Mouse (Mus musculus) yolk sac, embryonic 10.5 days (tissue): ENCODE results near the gene Slc35d3.

ENCODE experiments used
- DNase-seq: peaks from one replicate; pipeline ENCODE4 v3.0.0-alpha.2; 2017; ENCODE audit warnings: low spot score

Gene Slc35d3

DNA sequence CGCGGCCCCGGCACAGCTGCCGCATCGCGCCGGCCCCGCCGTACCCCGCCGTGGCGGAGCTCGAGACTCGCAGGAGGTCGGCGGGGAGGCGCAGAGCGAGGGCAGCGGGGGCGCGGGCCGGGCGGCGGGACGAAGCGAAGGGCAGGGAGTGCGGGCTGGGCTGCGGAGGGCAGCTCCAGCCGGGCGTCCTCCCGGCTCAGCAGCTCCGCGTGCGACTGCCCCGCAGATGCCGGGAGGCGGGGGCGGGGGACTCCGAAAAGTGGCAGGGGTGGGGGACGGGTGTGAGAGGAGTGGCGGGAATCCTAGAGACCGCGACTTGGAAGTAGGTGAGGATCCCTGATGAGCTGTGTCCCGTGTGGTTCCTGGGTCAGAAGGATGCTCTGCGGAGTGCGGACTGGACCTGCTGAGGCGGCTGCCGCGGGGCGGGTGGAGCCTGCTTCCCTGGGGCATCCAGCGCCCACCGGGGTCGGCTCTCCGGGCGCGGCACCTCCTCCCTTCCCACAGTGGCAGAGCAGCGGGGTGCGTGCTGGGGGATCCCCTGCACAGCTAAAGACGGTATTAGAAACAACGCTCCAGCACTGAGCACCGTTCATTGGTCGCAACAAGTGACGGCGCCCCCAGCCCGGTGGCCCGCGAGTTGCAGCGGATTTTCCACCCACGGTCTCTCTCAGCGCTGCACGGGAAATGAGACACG, at the start of gene Slc35d3:
Slc35d3 (minus strand) TSS at position 462 of the 694 bp plus-strand sequence.
- no peak for DNase-seq

DNA sequence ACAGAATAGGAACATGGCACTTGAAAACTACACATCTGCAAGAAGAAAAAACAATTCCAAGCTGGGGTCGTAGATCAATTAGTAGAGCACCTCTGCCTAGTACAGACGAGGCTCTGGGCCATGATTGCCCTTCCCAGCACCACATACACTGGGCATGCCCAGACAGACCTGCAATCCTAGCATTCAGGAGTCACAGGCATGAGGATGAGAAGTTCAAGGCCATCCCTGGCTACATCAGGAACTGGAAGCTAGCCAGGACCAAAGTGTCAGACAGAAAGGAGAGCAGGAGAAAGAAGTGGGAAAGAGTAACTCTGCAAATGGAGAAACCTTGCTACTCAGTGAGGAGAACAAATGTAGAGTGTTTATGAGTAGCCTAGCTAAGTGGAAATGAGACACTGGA, 48.9 kb upstream of the Slc35d3 start:
- no peak for DNase-seq

DNA sequence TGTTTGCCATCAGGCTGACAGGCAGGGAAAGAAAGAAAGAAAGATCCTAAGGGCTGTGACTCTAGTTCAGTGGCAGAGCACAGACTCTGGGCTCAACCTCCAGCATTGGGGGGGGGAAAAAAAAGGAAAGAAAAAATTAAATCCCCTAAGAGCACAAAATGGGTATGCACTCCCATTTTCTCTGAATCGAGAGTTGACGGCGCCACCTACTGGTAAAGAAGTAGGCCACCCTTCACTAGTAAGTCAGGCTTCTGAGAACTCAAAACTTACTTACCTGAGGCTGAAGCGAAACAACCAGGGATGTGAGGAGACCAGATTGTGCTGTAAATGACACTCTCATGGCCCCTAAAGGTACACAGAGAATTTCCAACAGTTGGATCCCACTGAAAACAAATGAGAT, 42.7 kb upstream of the Slc35d3 start:
- DNase-seq = no peak

DNA sequence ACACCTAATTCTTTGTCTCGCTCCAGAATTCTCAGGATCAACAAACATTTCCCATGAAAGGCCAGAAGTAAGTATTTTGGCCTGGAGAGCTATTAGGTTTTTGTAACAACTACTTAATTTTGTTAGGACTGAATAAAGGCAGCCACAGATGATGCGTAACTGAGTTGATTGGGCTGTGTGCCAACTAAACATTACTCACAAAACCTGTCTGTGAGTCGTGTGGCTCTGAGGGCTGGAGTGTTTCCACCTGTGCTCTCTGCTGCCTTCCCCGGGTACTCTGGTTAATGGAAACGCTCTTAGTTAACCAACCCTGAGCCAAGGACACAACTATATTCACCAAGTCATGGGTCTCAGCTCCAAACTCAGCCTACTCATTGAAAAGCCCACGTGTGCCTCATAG, 41.9 kb upstream of the Slc35d3 start:
- DNase-seq = no peak

DNA sequence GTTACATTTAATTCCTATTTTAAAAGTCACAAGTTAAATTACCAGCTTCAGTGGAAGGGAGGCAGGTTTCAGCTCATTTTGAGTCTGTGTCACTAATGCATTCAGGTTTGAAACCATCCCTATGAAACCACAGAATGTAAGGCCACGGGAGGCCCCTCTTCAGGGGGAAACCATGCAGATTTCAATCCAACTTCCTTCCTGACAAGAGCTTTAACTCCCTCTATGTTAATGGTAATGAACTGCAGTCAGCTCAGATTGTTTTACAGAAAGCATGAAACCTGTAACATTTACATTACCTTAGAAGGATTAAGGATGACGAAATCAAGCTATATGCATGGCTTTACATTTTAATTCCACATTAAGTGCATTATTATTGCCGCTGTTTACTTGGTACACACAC, 40.4 kb upstream of the Slc35d3 start:
- no peak for DNase-seq

DNA sequence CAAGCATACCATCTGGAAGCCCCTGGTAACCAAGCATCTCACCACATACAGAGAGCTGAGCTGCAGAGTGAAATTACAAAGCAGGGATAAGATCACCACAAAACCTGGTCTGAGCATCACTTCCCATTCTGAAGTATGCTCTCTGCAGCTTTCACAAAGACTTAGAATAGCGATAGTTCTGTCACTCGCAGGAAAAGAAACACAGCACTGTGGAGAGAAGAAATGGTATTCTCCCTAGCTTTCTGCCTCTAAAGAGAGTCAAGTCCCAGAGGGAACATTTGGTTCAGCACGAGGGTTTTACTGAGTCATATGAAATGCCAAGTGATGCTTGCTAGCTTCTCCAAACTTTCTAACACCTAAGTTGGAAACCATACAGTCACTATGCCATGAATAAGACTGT, 38.6 kb upstream of the Slc35d3 start:
- DNase-seq = no peak

DNA sequence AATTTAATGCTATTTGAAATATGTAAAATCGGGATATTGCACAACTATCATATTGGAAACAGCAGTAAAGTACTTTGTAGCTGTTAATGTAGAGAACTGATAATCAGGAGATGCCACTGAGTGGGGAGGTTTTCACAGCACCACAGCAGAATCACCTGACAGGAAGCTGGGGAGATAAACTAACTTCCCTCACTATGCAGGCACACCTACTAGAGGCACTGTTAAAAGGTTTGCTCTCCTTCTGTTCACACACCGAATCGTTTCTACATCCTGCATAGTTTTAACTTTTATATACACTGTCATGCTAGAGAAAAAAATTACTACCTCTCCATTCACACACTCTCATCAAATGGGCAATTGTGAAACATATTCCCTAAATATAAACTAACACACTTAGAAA, 35.0 kb upstream of the Slc35d3 start:
- DNase-seq = no peak

DNA sequence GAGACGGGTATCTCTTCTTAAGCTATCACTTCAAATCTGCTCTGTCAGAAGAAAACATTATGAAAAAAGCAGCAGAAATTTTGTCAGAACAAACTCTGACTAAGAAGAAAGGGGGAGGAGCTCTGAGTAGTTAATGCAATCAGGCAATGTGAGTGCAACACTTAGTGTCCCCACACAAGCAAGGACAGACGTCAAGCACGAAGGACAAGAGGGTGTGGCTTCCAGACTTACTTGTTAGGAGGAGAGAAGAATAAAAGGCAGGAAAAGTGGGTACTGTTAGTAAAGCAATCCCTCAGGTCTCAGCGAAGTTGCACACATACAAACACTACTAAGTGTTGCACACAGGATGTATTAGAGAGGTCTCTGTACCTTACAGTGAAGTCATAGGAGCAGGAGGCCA, 33.1 kb upstream of the Slc35d3 start:
- no peak for DNase-seq

DNA sequence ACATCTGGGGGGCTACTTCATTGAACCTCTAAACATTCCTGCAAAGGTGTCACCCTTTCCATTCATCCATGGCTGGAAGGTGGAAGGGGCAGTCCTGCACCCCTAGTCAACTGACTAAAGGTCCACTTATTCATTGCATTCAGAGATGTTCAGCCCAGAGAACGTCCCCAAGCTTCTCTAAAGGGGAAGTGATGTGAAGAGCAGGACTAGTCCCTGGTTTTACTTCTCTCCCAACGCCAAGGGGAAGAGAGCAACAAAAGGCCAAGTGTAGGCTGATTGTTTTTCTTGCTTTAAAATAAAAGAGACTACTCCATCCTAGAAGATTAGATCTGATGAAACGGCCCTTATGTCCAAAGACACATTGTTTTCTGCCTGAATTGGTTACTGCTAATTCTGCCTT, 29.2 kb upstream of the Slc35d3 start:
- no peak for DNase-seq

DNA sequence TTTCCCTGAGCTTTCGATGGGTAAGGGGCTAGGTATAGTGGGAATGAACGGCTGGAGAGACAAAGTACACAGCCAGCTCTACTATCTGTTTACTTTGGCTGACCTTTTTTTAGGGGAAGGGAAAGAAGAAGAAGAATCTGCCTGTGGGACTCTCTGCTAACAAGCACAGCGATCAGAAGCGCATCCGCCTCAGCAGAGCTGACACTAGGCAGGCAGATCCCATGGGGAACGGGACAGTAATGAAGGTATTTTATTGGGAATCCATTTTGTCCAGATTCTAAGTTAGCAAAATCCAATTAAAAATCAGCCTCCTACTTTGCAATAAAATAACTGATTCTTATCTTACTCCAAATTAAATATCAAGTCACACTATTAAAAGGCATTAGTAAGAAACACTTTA, 27.9 kb upstream of the Slc35d3 start:
- no peak for DNase-seq

DNA sequence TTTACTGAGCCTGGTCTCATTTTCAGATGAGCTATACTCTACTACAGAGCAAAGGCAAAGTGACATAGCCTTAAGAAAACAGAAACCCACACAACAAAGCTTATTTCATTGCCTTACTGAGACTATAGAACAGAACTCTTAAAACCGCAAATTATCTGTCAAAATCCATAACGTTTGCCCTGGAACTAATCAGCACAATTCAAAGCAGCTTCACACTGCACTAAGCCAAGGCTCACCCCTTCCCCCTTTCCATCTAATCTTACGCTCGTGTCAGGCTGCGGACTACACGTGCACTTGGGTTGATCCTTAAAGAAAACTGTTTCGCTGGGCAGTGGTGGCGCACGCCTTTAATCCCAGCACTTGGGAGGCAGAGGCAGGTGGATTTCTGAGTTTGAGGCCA, 26.4 kb upstream of the Slc35d3 start:
- no peak for DNase-seq

DNA sequence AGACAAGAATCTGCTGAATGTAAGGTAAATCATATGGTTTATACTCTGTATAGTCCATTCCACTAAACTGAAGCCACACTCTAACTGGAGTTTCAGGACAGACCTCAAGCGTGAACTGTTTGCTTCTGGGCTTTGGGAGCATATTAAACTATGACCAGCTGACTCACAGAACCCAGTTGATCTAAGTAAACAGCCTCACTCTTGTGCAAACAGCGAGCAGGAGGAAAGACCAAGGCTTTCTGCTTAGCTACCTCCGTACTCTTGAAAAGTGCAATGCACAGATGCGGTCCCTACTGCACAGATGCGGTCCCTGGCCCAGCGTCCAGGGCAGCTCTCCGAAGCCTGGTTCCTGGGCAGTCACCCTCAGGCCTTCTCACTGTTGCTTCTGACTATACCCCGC, 26.0 kb upstream of the Slc35d3 start:
- peak; percentile 70 for DNase-seq

DNA sequence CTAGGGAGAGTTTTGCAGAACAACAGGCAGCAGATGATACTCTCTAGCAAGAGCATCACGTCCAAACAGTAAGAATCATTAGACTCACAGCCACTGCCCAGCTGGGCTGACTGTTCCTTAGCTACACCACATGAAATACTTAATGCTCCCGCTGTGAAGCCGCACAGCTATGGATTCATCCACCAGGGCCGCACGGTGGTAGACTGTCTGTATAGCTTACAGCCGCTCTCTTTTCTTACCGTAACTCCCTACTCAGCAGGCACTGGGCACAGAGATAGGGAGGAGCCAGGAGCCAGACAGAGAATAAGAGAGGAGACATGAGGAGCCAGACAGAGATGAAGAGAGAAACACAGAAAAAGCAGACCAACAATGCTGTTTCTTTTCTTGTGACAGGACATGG, 25.4 kb upstream of the Slc35d3 start:
- DNase-seq = peak; percentile 25

DNA sequence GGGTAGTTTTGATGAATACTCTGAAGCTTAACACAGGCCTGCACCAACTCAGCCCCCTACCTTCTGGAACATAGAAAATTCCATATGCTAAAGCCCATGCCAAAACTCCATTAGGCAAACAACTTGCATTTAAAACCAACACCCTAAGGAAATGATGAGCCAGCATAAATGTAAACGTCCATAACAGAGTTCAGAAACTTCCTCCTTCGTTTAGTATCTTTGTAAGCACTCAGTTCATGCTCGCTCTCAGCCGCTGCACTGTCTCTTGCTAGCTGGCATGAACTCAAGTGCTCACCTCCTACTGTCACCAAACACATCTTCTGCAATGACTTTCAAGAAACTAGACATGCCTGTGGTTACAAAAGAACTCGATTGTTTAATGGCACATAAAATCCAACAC, 24.1 kb upstream of the Slc35d3 start:
- DNase-seq = no peak

DNA sequence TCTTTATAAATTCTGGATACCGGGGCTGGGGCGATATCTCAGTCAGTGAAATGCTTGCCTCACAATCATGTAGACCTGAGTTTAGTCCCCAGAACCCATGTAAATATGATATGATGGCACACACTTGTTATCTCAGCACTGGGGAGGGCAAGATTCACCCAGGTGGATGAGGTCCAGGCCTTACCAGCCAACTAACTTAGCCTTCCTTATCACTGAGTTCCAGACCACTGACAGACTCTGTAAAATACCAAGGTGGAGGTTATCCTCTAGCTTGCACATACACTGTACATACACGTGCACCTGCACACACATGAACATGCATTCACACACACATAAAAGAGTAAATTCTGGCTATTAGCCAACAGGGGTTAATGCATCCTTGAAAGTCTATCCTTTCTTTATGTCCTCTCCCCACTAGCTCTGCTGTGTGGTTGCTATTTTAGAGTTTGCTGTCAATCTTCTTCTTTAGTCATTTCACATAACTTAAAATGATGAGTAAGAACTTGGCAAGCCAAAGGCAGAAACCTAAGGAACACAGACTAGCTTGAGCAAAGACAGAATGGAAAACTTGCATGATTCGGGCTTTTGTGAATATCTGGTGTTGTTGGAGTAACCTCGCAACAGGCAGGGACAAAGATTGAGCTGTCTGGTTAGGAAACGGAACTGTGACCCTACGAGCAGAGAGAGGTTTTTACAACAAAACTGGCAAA, 4.5 kb upstream of the Slc35d3 start:
- no peak for DNase-seq

DNA sequence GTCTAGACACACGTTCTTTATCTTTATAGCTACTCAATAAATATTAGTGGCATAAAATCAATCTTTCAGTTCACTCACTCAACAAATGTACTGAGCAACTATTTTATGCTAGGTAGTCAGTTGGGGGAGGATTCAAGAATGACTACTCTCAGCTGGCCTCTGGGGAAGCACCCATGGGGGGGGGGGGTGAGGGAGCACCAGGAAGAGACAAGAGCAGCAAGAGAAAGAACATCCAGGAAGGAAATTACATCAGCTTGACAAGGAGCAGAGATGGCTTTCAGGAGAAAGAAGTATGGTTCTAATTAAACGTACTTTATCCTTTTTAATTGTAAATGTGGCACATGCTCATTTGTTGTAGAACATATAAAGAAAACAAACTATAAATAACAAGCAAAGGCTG, 2.4 kb upstream of the Slc35d3 start:
- no peak for DNase-seq

DNA sequence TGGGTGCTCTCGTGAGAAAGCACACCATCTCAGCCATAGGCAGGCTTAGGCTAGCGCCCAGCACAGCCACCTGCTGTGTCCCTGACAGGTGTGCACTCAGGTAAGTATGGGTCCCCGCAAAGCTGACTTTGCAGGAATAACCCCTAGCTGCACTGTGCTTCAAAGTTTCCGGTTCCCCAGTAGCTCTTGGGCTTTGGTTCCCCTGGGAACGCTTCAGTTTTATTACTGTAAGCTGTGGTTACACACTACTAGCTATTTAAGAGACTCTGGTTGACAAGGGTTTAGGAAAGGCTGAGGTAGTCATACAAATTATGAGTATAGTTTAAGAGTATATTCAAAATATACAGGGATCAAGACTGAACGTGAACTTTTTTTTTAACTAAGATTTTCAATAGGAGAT, 1.5 kb upstream of the Slc35d3 start:
- no peak for DNase-seq

DNA sequence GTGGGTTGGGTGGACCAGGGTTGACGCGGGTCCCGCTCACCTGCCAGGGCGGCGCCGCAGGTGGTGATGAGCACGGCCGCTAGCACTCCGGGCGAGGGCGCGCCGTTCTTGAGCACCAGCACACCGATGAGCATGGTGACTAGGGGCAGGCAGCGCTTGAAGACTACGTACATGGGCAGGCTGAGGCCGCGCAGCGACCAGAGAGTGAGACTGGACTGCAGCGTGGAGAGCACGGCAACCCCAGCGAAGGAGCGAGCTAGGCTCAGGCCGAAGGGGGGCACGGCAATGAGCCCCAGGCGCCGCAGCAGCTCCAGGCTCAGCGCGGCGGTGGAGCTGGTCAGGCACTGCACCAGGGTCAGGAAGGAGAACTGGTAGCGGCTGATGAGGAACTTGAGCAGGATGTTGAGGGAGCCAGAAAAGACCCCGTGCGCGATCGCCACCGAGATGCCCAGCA, 688 bp downstream of the Slc35d3 start:
- DNase-seq = peak; percentile 23

DNA sequence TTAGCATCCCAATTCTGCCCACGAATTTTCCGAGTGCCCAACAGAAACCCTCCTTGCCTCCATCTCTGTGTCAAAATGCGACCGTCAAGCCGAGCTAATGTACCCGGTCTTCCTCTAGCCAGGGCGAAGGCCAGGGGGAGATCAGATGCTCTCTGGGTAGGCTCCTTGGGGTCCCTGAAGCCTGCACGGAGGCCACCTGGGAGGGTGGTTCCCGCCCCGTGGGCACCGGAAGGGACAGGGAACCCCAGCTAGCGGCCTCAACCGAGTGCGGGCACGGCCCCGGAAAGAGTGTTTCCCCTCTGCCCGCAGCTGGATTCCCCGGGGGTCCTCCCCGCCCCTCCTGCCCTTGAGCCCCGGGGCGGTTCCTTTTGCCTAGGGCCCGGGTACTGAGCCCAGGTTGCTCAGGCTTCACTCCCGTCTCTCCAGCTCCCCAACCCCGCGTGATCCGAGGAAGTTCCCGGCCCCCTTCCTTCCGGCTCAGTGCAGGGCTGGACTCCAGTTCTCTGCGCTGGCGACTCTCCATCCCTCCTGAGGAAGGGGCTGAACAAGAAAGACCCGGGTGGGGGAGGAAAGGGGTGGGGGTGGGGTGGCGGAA, 1.4 kb downstream of the Slc35d3 start:
- peak; percentile 13 for DNase-seq

DNA sequence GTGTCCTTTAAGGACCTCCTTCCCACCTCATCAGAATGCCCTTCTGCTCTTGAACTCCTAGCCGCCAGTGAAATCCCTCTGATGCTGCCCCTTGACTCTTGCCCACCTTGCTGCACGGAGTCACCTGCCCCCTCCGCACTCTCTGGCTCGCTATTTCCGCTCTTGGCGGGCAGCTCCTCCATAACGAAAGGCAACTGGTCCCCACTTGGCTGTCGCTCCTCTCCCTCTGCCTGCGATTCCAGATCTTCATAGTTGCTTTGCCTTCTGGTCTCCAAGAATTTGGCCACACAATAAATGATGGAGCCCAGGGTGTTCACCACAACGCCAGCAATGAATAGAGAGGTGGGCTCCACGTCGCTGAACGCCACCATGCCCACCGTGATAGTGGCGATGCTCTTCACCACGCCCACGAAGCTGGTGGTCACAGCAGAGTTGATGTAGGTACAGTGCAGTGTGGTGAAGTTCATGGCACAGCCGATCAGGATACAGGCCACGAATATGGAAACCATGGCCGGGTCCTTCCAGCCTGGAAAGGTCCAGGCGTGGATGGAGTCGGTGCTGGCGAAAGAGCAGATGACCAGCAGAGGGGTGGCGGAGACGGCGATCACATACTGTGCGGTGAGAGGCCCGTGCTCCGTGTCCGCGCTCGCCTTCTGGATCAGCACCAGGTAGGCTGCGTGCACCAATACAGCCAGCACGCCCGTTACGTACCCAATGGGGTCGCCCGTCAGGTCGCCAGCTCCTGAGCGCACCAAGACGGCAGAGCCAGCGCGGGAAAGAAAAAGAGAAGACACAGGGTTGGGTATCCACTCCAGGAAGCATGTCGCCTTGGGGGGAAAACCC, 2.1 kb downstream of the Slc35d3 start:
- DNase-seq = no peak

DNA sequence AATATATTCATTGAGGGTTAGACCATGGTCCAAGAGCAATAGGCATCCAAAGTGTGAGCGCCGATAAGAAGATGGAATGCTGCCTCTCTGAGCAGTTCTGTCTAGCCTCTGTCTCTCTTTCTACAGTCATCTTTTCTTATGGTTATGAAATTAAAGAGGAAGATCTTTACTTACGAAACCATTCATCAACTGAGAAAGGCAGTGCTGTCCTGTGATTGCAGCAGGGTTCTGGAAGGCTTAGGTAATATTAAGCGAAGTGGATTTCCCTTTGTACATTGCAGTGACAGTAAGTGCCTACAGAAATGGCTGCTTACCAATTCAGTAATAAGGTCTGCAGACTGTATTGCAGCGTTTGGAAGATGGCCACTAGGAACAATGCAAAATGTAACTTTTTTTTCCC, 11.4 kb downstream of the Slc35d3 start:
- no peak for DNase-seq

DNA sequence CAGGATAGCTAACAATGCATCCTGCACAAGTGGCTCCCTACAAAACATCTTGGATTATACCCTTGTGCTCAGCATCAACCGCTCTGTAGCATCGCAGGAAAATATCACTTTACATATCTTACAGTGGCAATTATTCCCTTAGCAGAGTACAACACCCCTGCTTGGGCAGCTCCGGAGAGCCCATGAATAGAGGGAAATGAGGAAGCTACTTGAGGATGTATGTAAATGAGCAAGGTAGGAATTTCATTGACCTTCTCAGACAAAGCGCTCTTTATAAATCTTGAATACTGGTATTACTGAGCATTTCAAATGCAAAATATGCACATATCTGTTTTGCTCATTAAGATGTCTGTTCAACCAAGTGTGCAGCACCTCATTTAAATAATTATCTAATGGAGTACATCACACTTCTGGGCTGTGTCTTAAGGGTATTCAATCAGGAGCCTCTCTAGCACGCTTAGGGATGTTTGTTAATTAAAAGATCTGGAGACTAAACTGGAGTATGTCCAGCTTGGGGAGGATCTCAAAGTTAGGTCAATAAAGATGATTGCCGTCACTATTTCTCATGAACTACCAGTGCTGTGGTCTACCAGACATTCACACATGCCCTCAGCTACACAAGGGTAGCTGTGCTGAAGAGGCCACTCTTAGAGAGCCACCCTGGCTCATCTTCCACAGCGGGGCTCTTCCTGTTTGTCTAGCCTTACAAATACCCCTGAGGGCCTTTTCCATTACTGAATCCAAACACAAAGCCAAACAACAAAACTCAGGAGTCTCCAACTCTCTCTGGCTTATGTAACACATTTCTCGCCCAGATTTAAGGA, 15.2 kb downstream of the Slc35d3 start:
- no peak for DNase-seq
